Mouse (Mus musculus): ENCODE data around the gene Smok3a. TPM values are rescaled to one million over a fixed set of nuclear protein-coding genes. Genes with fewer than 3 reads are reported as not detected.

Smok3a gene
- total and polyA plus RNA-seq, 3 experiments, result not detected

GRCm38 (mm10) chr5:137981300-137981699 is 39.8 kb upstream of the Smok3a start, which contains the start of gene Azgp1:
Azgp1 (plus strand) TSS chr5:137981520.
- H3K79me2 ChIP-seq (replicated peaks; ENCODE audit: control insufficient read depth, extremely low read depth, insufficient read depth, poor library complexity, severe bottlenecking), result no peaks in the 10 kb centered on the region
- dilution Hi-C loops (cut with MboI; ENCODE audit: extremely low pct_ligation_motif_present, extremely low pct_unique_long_range_greater_than_20kb, low sequenced_read_pairs), result no loop called here
- peaks cover 0 to 4% of the 10 kb centered on the region in 2 experiments; a peak in 1 of 4 replicates for H3K4me1 ChIP-seq (ENCODE audit: control insufficient read depth in 1 of 2, insufficient read depth in 2 of 2)
- in situ Hi-C loops (cut with MboI; ENCODE audit: low pct_ligation_motif_present, low pct_unique_long_range_greater_than_20kb, low sequenced_read_pairs), result no loop called here
- no peaks in the 10 kb centered on the region for H3K9me3 ChIP-seq (replicated peaks; ENCODE audit: low read length)
- no peaks in the 10 kb centered on the region for H3K36me3 ChIP-seq (replicated peaks in 1 of 2; ENCODE audit: control insufficient read depth in 1 of 2, insufficient read depth in 1 of 2, low read length in 1 of 2)
- H3K27ac ChIP-seq (ENCODE audit: insufficient read depth, low read depth), result no peak within 1 kb of the TSS
- H3K4me2 ChIP-seq (ENCODE audit: insufficient read depth, low read depth, poor library complexity, severe bottlenecking), result no peak within 1 kb of the TSS
- H3K4me3 ChIP-seq (replicated peaks in 1 of 3; ENCODE audit: low read depth in 2 of 3, low read length in 2 of 3, poor library complexity in 1 of 3), result no peak within 1 kb of the TSS
- DNase-seq (ENCODE audit: extremely low read depth), result no peak
- TF ChIP-seq E2F4 (IDR thresholded peaks at IDR 0.05; ENCODE audit: insufficient replicate concordance, low read depth, low read length) (no peak), TBP (conservative IDR thresholded peaks at IDR 0.05; ENCODE audit: low read depth, low read length) (no peak), UBTF (IDR thresholded peaks at IDR 0.05; ENCODE audit: low read depth, low read length) (no peak), POLR2A (IDR thresholded peaks at IDR 0.05; ENCODE audit: low read depth, low read length) (no peak), MXI1 (IDR thresholded peaks at IDR 0.05; ENCODE audit: low read depth, low read length) (no peak), NELFE (IDR thresholded peaks at IDR 0.05; ENCODE audit: low read depth, low read length) (no peak), ZNF384 (IDR thresholded peaks at IDR 0.05; ENCODE audit: low read depth, low read length) (no peak)
- peaks cover under 1% of the 10 kb centered on the region for H3K27me3 ChIP-seq (replicated peaks)
- no peak within 1 kb of the TSS for H3K9ac ChIP-seq (ENCODE audit: insufficient read depth, low read depth)

- Histone ChIP-seq H3K4me1 (ENCODE audit: control insufficient read depth in 1 of 2, insufficient read depth in 2 of 2) (peaks cover 6 to 12% of the 10 kb centered on the region in 2 experiments; a peak in 3 of 4 replicates), H3K9ac (ENCODE audit: insufficient read depth, low read depth) (no peak overlapping the region), H3K27ac (ENCODE audit: insufficient read depth, low read depth) (no peak overlapping the region), H3K79me2 (replicated peaks; ENCODE audit: control insufficient read depth, extremely low read depth, insufficient read depth, poor library complexity, severe bottlenecking) (no peaks in the 10 kb centered on the region), H3K27me3 (replicated peaks) (no peaks in the 10 kb centered on the region), H3K4me3 (replicated peaks in 1 of 3; ENCODE audit: low read depth in 2 of 3, low read length in 2 of 3, poor library complexity in 1 of 3) (no peak overlapping the region), H3K36me3 (replicated peaks in 1 of 2; ENCODE audit: control insufficient read depth in 1 of 2, insufficient read depth in 1 of 2, low read length in 1 of 2) (no peaks in the 10 kb centered on the region), H3K4me2 (ENCODE audit: insufficient read depth, low read depth, poor library complexity, severe bottlenecking) (no peak overlapping the region), H3K9me3 (replicated peaks; ENCODE audit: low read length) (peaks cover 1% of the 10 kb centered on the region)
- in situ Hi-C loops (cut with MboI; ENCODE audit: low pct_ligation_motif_present, low pct_unique_long_range_greater_than_20kb, low sequenced_read_pairs) (no loop called here), dilution Hi-C loops (cut with MboI; ENCODE audit: extremely low pct_ligation_motif_present, extremely low pct_unique_long_range_greater_than_20kb, low sequenced_read_pairs) (no loop called here)
- no peak for DNase-seq (ENCODE audit: extremely low read depth)
- TF ChIP-seq PAX5 (IDR thresholded peaks at IDR 0.05; ENCODE audit: low read length), result no peak
- no peak for TF ChIP-seq GABPA (IDR thresholded peaks at IDR 0.05; ENCODE audit: insufficient replicate concordance, low read depth, low read length)
- no peak for TF ChIP-seq CHD1 (IDR thresholded peaks at IDR 0.05; ENCODE audit: low read depth, low read length)
- TF ChIP-seq EP300 (IDR thresholded peaks at IDR 0.05; ENCODE audit: low read length), result no peak
- TF ChIP-seq ZKSCAN1 (IDR thresholded peaks at IDR 0.05; ENCODE audit: borderline replicate concordance, low read depth, low read length), result no peak
Observed at GRCm38 (mm10) chr5:137986351-137986750, 34.7 kb upstream of the Smok3a start.

GRCm38 (mm10) chr5:138009437-138009836 is 11.6 kb upstream of the Smok3a start:
- no peak overlapping the region for H3K4me3 ChIP-seq (replicated peaks in 1 of 3; ENCODE audit: low read depth in 2 of 3, low read length in 2 of 3, poor library complexity in 1 of 3)
- no peaks in the 10 kb centered on the region for H3K79me2 ChIP-seq (replicated peaks; ENCODE audit: control insufficient read depth, extremely low read depth, insufficient read depth, poor library complexity, severe bottlenecking)
- dilution Hi-C loops (cut with MboI; ENCODE audit: extremely low pct_ligation_motif_present, extremely low pct_unique_long_range_greater_than_20kb, low sequenced_read_pairs), result no loop called here
- no peak overlapping the region for H3K9ac ChIP-seq (ENCODE audit: insufficient read depth, low read depth)
- H3K27me3 ChIP-seq (replicated peaks), result no peaks in the 10 kb centered on the region
- H3K4me1 ChIP-seq (ENCODE audit: control insufficient read depth in 1 of 2, insufficient read depth in 2 of 2), result no peaks in the 10 kb centered on the region
- no peaks in the 10 kb centered on the region for H3K9me3 ChIP-seq (replicated peaks; ENCODE audit: low read length)
- TF ChIP-seq HCFC1 (IDR thresholded peaks at IDR 0.05; ENCODE audit: low read depth, low read length) (no peak), MAFK (IDR thresholded peaks at IDR 0.05; ENCODE audit: insufficient replicate concordance, low read length) (no peak), KAT2A (IDR thresholded peaks at IDR 0.05; ENCODE audit: insufficient replicate concordance, low read length) (no peak), SIN3A (IDR thresholded peaks at IDR 0.05; ENCODE audit: low read length) (no peak), ZNF384 (IDR thresholded peaks at IDR 0.05; ENCODE audit: low read depth, low read length) (no peak), TCF12 (IDR thresholded peaks at IDR 0.05; ENCODE audit: low read depth, low read length) (no peak), USF2 (conservative IDR thresholded peaks at IDR 0.05; ENCODE audit: low read depth, low read length) (no peak), E2F4 (IDR thresholded peaks at IDR 0.05; ENCODE audit: insufficient replicate concordance, low read depth, low read length) (no peak), NRF1 (IDR thresholded peaks at IDR 0.05; ENCODE audit: low read depth, low read length) (no peak), RCOR1 (conservative IDR thresholded peaks at IDR 0.05; ENCODE audit: low read depth, low read length) (no peak), JUND (conservative IDR thresholded peaks at IDR 0.05; ENCODE audit: low read depth, low read length) (no peak), MEF2A (IDR thresholded peaks at IDR 0.05; ENCODE audit: borderline replicate concordance, low read depth, low read length) (no peak), SMC3 (IDR thresholded peaks at IDR 0.05; ENCODE audit: low read depth, low read length) (no peak), GABPA (IDR thresholded peaks at IDR 0.05; ENCODE audit: insufficient replicate concordance, low read depth, low read length) (no peak), EP300 (IDR thresholded peaks at IDR 0.05; ENCODE audit: low read length) (no peak), PAX5 (IDR thresholded peaks at IDR 0.05; ENCODE audit: low read length) (no peak), JUN (IDR thresholded peaks at IDR 0.05; ENCODE audit: insufficient read depth, low read depth, low read length) (no peak), CHD1 (IDR thresholded peaks at IDR 0.05; ENCODE audit: low read depth, low read length) (no peak), ELF1 (IDR thresholded peaks at IDR 0.05; ENCODE audit: low read depth, low read length) (no peak)
- in situ Hi-C loops (cut with MboI; ENCODE audit: low pct_ligation_motif_present, low pct_unique_long_range_greater_than_20kb, low sequenced_read_pairs), result no loop called here
- H3K36me3 ChIP-seq (replicated peaks in 1 of 2; ENCODE audit: control insufficient read depth in 1 of 2, insufficient read depth in 1 of 2, low read length in 1 of 2), result no peaks in the 10 kb centered on the region
- DNase-seq (ENCODE audit: extremely low read depth), result no peak
- H3K4me2 ChIP-seq (ENCODE audit: insufficient read depth, low read depth, poor library complexity, severe bottlenecking), result no peak overlapping the region
- H3K27ac ChIP-seq (ENCODE audit: insufficient read depth, low read depth), result no peak overlapping the region

All from CH12.LX (cell line).